Mouse (Mus musculus) ES-Bruce4 (cell line): ENCODE data around the gene Rasgef1b. TPM values are rescaled to one million over a fixed set of nuclear protein-coding genes. Genes with fewer than 3 reads are reported as not detected.

ENCODE experiments used
- H3K27ac ChIP-seq: 2 replicates; pipeline ENCODE4 v1.5.1; 2012; ENCODE audit warnings: low read length, inconsistent platforms; ENCODE audit not compliant: insufficient read depth
- H3K27me3 ChIP-seq: 2 replicates; pipeline ENCODE4 v1.6.1; 2012; ENCODE audit warnings: mild to moderate bottlenecking, low read length, inconsistent platforms; ENCODE audit not compliant: control insufficient read depth, poor library complexity, insufficient read depth, severe bottlenecking
- H3K36me3 ChIP-seq: 2 replicates; pipeline ENCODE4 v1.6.1; 2012; ENCODE audit warnings: inconsistent platforms, mild to moderate bottlenecking, low read length, moderate library complexity; ENCODE audit not compliant: control insufficient read depth, poor library complexity, insufficient read depth, severe bottlenecking
- H3K4me1 ChIP-seq: one replicate; pipeline ENCODE4 v1.8.1; 2011; ENCODE audit warnings: low read length; ENCODE audit not compliant: control insufficient read depth, insufficient read depth
- H3K4me3 ChIP-seq: 2 replicates; pipeline ENCODE4 v1.5.1; 2011; ENCODE audit warnings: low read depth, mild to moderate bottlenecking, low read length
- H3K9ac ChIP-seq: 2 replicates; pipeline ENCODE4 v1.6.1; 2012; ENCODE audit warnings: low read depth, mild to moderate bottlenecking, inconsistent platforms; ENCODE audit not compliant: poor library complexity, severe bottlenecking
- H3K9me3 ChIP-seq: replicated peaks from 2 replicates; pipeline ENCODE4 v1.6.1; 2012; ENCODE audit warnings: mild to moderate bottlenecking, low read length, inconsistent platforms; ENCODE audit not compliant: control insufficient read depth, poor library complexity, insufficient read depth, severe bottlenecking
- POLR2A ChIP-seq: IDR thresholded peaks from one replicate; pipeline ENCODE4 v1.8.1; 2011; ENCODE audit warnings: low read length; ENCODE audit not compliant: insufficient read depth
- polyA plus RNA-seq: library from polyadenylated mRNA; stranded (reverse); fragments of >200 nt; gene quantifications from 2 replicates; pipeline ENCODE4 v1.2.4, GENCODE M21; 2011; ENCODE audit warnings: low read depth; ENCODE audit not compliant: missing spikeins, insufficient read depth, insufficient read length

Gene Rasgef1b
- polyA plus RNA-seq, 1 experiment = 1.9 TPM

- Histone ChIP-seq H3K36me3 (no peaks in the 10 kb centered on the region), H3K9me3 (no peaks in the 10 kb centered on the region), H3K9ac (no peak overlapping the region), H3K27me3 (no peaks in the 10 kb centered on the region; the same call in 1 of the 2 replicates), H3K4me3 (no peak overlapping the region), H3K27ac (no peak overlapping the region), H3K4me1 (no peaks in the 10 kb centered on the region)
- TF ChIP-seq POLR2A = no peak
These were observed 561.1 kb downstream of the Rasgef1b start for GRCm38 (mm10) chr5:99167767-99168166.

Other genes starting within 250 kb of the Rasgef1b start
- gene Vamp9, start 177.2 kb upstream of the Rasgef1b start, polyA plus RNA-seq = not detected in 2 replicates
- gene Hnrnpd, start 249.9 kb upstream of the Rasgef1b start, polyA plus RNA-seq = 605 and 625 TPM in 2 replicates
- gene 4930524J08Rik, start 250.0 kb upstream of the Rasgef1b start, polyA plus RNA-seq = 1.5 TPM in 1 of 2 replicates, not detected in the other